Mouse (Mus musculus) adrenal gland, adult (tissue): Measurements from ENCODE around the gene Commd3.

Source experiments
- DNase-seq, 2 experiments: peaks; one replicate each; pipeline ENCODE4 v3.0.0; 2022 to 2023; ENCODE audit warnings: low spot score in 1 of 2; ENCODE audit not compliant: inconsistent age in 2 of 2

Commd3 gene

GRCm38 (mm10) chr2:18686826-18687519, 14.8 kb downstream of the Commd3 start:
- DNase-seq = no peak

- DNase-seq = no peak
Measured at GRCm38 (mm10) chr2:18687671-18688170, 15.5 kb downstream of the Commd3 start.

GRCm38 (mm10) chr2:18688286-18688685, 16.1 kb downstream of the Commd3 start:
- DNase-seq = peak in 1 of 2 experiments; percentile 42

- peak; percentile 60 to 81 for DNase-seq
Measured at GRCm38 (mm10) chr2:18688708-18689063, 16.5 kb downstream of the Commd3 start.

- peak; percentile 64 to 90 for DNase-seq
Measured at GRCm38 (mm10) chr2:18689064-18689921, 17.1 kb downstream of the Commd3 start.

- DNase-seq = peak; percentile 54 to 78
Measured at GRCm38 (mm10) chr2:18690055-18690691, 18.0 kb downstream of the Commd3 start.

- no peak for DNase-seq
Measured at GRCm38 (mm10) chr2:18690756-18691155, 18.6 kb downstream of the Commd3 start.

GRCm38 (mm10) chr2:18692031-18692430, 19.8 kb downstream of the Commd3 start:
- DNase-seq = no peak

GRCm38 (mm10) chr2:18692548-18692947, 20.4 kb downstream of the Commd3 start:
- no peak for DNase-seq

GRCm38 (mm10) chr2:18693491-18693870, 21.3 kb downstream of the Commd3 start:
- DNase-seq = no peak

- DNase-seq = peak; percentile 84 to 96
Measured at GRCm38 (mm10) chr2:18693871-18694610, 21.9 kb downstream of the Commd3 start, which contains the start of gene Spag6. Gene Spag6, plus strand, starts transcription at chr2:18694032.

- DNase-seq = no peak
Measured at GRCm38 (mm10) chr2:18694611-18694950, 22.4 kb downstream of the Commd3 start.

- DNase-seq = no peak
Measured at GRCm38 (mm10) chr2:18695163-18695562, 23.0 kb downstream of the Commd3 start.

GRCm38 (mm10) chr2:18695629-18696150, 23.5 kb downstream of the Commd3 start:
- no peak for DNase-seq

GRCm38 (mm10) chr2:18697591-18698244, 25.5 kb downstream of the Commd3 start:
- peak in 1 of 2 experiments; percentile 47 for DNase-seq

- peak in 1 of 2 experiments; percentile 72 for DNase-seq
Measured at GRCm38 (mm10) chr2:18698663-18699385, 26.6 kb downstream of the Commd3 start.

GRCm38 (mm10) chr2:18699401-18699990, 27.3 kb downstream of the Commd3 start:
- no peak for DNase-seq

- DNase-seq = no peak
Measured at GRCm38 (mm10) chr2:18710356-18710755, 38.2 kb downstream of the Commd3 start.

- DNase-seq = peak in 1 of 2 experiments; percentile 24
Measured at GRCm38 (mm10) chr2:18713071-18713470, 40.9 kb downstream of the Commd3 start.
